Mouse (Mus musculus): ENCODE results near the gene Agfg2.
"Not testable (repeated sequence)": the region's sequence is repeated elsewhere in the genome, so short reads cannot be mapped to it uniquely, and the experiment has no call there.

Agfg2 gene

GRCm38 (mm10) chr5:137645652-137646091 is 38.9 kb downstream of the Agfg2 start, which contains the start of gene Irs3:
Irs3 (minus strand) TSS chr5:137645714.
- no peak for DNase-seq (ENCODE audit: low read depth, low spot score)

GRCm38 (mm10) chr5:137645091-137645651 is 39.4 kb downstream of the Agfg2 start:
- no peak for DNase-seq (ENCODE audit: low read depth, low spot score)

GRCm38 (mm10) chr5:137644484-137644883 is 40.0 kb downstream of the Agfg2 start:
- no peak for DNase-seq (ENCODE audit: low read depth, low spot score)

- no peak for DNase-seq (ENCODE audit: low read depth, low spot score)
Measured at GRCm38 (mm10) chr5:137642886-137643285, 41.6 kb downstream of the Agfg2 start.

- no peak for DNase-seq (ENCODE audit: low read depth, low spot score)
Measured at GRCm38 (mm10) chr5:137641054-137641453, 43.5 kb downstream of the Agfg2 start, which contains the start of gene Sap25. Sap25 (plus strand) TSS chr5:137641334.

- no peak for DNase-seq (ENCODE audit: low read depth, low spot score)
Measured at GRCm38 (mm10) chr5:137639472-137639871, 45.1 kb downstream of the Agfg2 start.

- no peak for DNase-seq (ENCODE audit: low read depth, low spot score)
Measured at GRCm38 (mm10) chr5:137633397-137634084, 51.0 kb downstream of the Agfg2 start.

- DNase-seq (ENCODE audit: low read depth, low spot score), result no peak
Measured at GRCm38 (mm10) chr5:137631591-137631990, 52.9 kb downstream of the Agfg2 start.

GRCm38 (mm10) chr5:137631171-137631570 is 53.4 kb downstream of the Agfg2 start:
- DNase-seq (ENCODE audit: low read depth, low spot score), result no peak

GRCm38 (mm10) chr5:137630602-137631001 is 53.9 kb downstream of the Agfg2 start:
- DNase-seq (ENCODE audit: low read depth, low spot score), result no peak

- DNase-seq (ENCODE audit: low read depth, low spot score), result no peak
Measured at GRCm38 (mm10) chr5:137629906-137630545, 54.5 kb downstream of the Agfg2 start.

- DNase-seq (ENCODE audit: low read depth, low spot score), result peak; percentile 38
Measured at GRCm38 (mm10) chr5:137629306-137629721, 55.2 kb downstream of the Agfg2 start.

- DNase-seq (ENCODE audit: low read depth, low spot score), result peak; percentile 100
Measured at GRCm38 (mm10) chr5:137628498-137629305, 55.8 kb downstream of the Agfg2 start, which contains the start of the genes Fbxo24, Lrch4 and Gm20605. Fbxo24 (minus strand) TSS chr5:137629002. Lrch4 (plus strand) TSS chr5:137629121. Gm20605 (plus strand) TSS chr5:137629175.

- no peak for DNase-seq (ENCODE audit: low read depth, low spot score)
Measured at GRCm38 (mm10) chr5:137627991-137628390, 56.5 kb downstream of the Agfg2 start.

GRCm38 (mm10) chr5:137623937-137624530 is 60.5 kb downstream of the Agfg2 start:
- no peak for DNase-seq (ENCODE audit: low read depth, low spot score)

- DNase-seq (ENCODE audit: low read depth, low spot score), result no peak
Measured at GRCm38 (mm10) chr5:137615347-137615746, 69.2 kb downstream of the Agfg2 start.

GRCm38 (mm10) chr5:137614921-137615320 is 69.6 kb downstream of the Agfg2 start:
- not testable (repeated sequence) for DNase-seq (ENCODE audit: low read depth, low spot score)

- no peak for DNase-seq (ENCODE audit: low read depth, low spot score)
Measured at GRCm38 (mm10) chr5:137613550-137613949, 71.0 kb downstream of the Agfg2 start, which contains the start of gene Pcolce. Pcolce (minus strand) TSS chr5:137613784.

GRCm38 (mm10) chr5:137613076-137613475 is 71.5 kb downstream of the Agfg2 start:
- DNase-seq (ENCODE audit: low read depth, low spot score), result no peak

GRCm38 (mm10) chr5:137611245-137611602 is 73.3 kb downstream of the Agfg2 start:
- peak; percentile 77 for DNase-seq (ENCODE audit: low read depth, low spot score)

Data from forelimb bud, embryonic 11.5 days (tissue).